Mouse (Mus musculus) MEL (cell line): Measurements from ENCODE around the gene Secisbp2. TPM values are rescaled to one million over a fixed set of nuclear protein-coding genes. Genes with fewer than 3 reads are reported as not detected.

Source experiments
- DNase-seq: peaks from one replicate; pipeline ENCODE4 v3.0.0; 2011; ENCODE audit warnings: low read depth, low spot score
- H3K27ac ChIP-seq: 2 replicates; pipeline ENCODE4 v1.5.1; 2012; ENCODE audit warnings: low read depth, mild to moderate bottlenecking, control low read depth, low read length, moderate library complexity; ENCODE audit not compliant: control insufficient read depth
- H3K27me3 ChIP-seq, 2 experiments: fragments of 150-350 bp in 1 of 2; sonication (generic) in 1 of 2; 2 replicates each; pipeline ENCODE4 v1.6.1; 2012; ENCODE audit warnings: low read length in 2 of 2, mild to moderate bottlenecking in 2 of 2, improper control_type of control experiment in 1 of 2, moderate library complexity in 1 of 2; ENCODE audit not compliant: insufficient read depth in 2 of 2, control insufficient read depth in 1 of 2
- H3K36me3 ChIP-seq, 2 experiments: 2 replicates each; pipeline ENCODE4 v1.6.1; 2012 to 2014; ENCODE audit warnings: low read length in 2 of 2, improper control_type of control experiment in 1 of 2, inconsistent platforms in 1 of 2, mild to moderate bottlenecking in 1 of 2; ENCODE audit not compliant: insufficient read depth in 2 of 2, control insufficient read depth in 1 of 2
- H3K4me1 ChIP-seq, 2 experiments: fragments of 150-350 bp in 1 of 2; sonication (generic) in 1 of 2; 2 replicates each; pipeline ENCODE4 v1.6.1; 2012; ENCODE audit warnings: low read length in 2 of 2, improper control_type of control experiment in 1 of 2, mild to moderate bottlenecking in 1 of 2; ENCODE audit not compliant: insufficient read depth in 2 of 2, control insufficient read depth in 1 of 2
- H3K4me3 ChIP-seq, 2 experiments: fragments of 150-350 bp in 1 of 2; sonication (generic) in 1 of 2; 2 replicates each; pipeline ENCODE4 v1.5.1; 2012; ENCODE audit warnings: low read depth in 2 of 2, low read length in 2 of 2, mild to moderate bottlenecking in 2 of 2, moderate library complexity in 2 of 2, control low read depth in 1 of 2, improper control_type of control experiment in 1 of 2; ENCODE audit not compliant: control insufficient read depth in 1 of 2, insufficient read depth in 1 of 2
- H3K79me2 ChIP-seq: 2 replicates; pipeline ENCODE4 v1.6.1; 2012; ENCODE audit warnings: mild to moderate bottlenecking, low read length, moderate library complexity; ENCODE audit not compliant: control insufficient read depth, poor library complexity, insufficient read depth
- H3K9ac ChIP-seq: 2 replicates; pipeline ENCODE4 v1.6.1; 2012; ENCODE audit warnings: low read depth, mild to moderate bottlenecking, control low read depth, low read length, moderate library complexity; ENCODE audit not compliant: control insufficient read depth, poor library complexity, severe bottlenecking
- H3K9me3 ChIP-seq: fragments of 150-350 bp; sonication (generic); replicated peaks from 2 replicates; pipeline ENCODE4 v1.6.1; 2012; ENCODE audit warnings: mild to moderate bottlenecking, low read length, improper control_type of control experiment, moderate library complexity; ENCODE audit not compliant: insufficient read depth
- BHLHE40 ChIP-seq: IDR thresholded peaks from 2 replicates; pipeline ENCODE4 v1.6.1; 2012; ENCODE audit warnings: low read depth, mild to moderate bottlenecking, inconsistent platforms, low read length, improper control_type of control experiment, borderline replicate concordance
- CHD1 ChIP-seq: IDR thresholded peaks from 2 replicates; pipeline ENCODE4 v1.6.1; 2012; ENCODE audit warnings: low read depth, mild to moderate bottlenecking, inconsistent platforms, low read length, improper control_type of control experiment
- CHD2 ChIP-seq: IDR thresholded peaks from 2 replicates; pipeline ENCODE4 v1.6.1; 2011; ENCODE audit warnings: low read length, improper control_type of control experiment
- CTCF ChIP-seq, 3 experiments: IDR thresholded peaks in 2 of 3; conservative IDR thresholded peaks in 1 of 3; 2 replicates each; pipeline ENCODE4 v1.5.1; 2011 to 2012; ENCODE audit warnings: low read length in 3 of 3, low read depth in 2 of 3, mild to moderate bottlenecking in 2 of 3, improper control_type of control experiment in 1 of 3, inconsistent platforms in 1 of 3, mixed read lengths in 1 of 3, moderate library complexity in 1 of 3; ENCODE audit not compliant: control insufficient read depth in 1 of 3, insufficient read depth in 1 of 3, poor library complexity in 1 of 3, severe bottlenecking in 1 of 3
- ELF1 ChIP-seq: IDR thresholded peaks from 2 replicates; pipeline ENCODE4 v1.6.1; 2014; ENCODE audit warnings: low read depth, mild to moderate bottlenecking, inconsistent platforms, low read length, improper control_type of control experiment, moderate library complexity
- EP300 ChIP-seq, 2 experiments: IDR thresholded peaks; 2 replicates each; pipeline ENCODE4 v1.6.1; 2011; ENCODE audit warnings: improper control_type of control experiment in 2 of 2, low read length in 2 of 2, low read depth in 1 of 2, mild to moderate bottlenecking in 1 of 2
- ETS1 ChIP-seq: IDR thresholded peaks from 2 replicates; pipeline ENCODE4 v1.6.1; 2012; ENCODE audit warnings: low read depth, mild to moderate bottlenecking, inconsistent platforms, low read length, improper control_type of control experiment, moderate library complexity
- GABPA ChIP-seq: IDR thresholded peaks from 2 replicates; pipeline ENCODE4 v1.6.1; 2012; ENCODE audit warnings: low read depth, mild to moderate bottlenecking, inconsistent platforms, low read length, improper control_type of control experiment, moderate library complexity
- GATA1 ChIP-seq: IDR thresholded peaks from 2 replicates; pipeline ENCODE4 v1.6.1; 2011; ENCODE audit warnings: low read depth, low read length, improper control_type of control experiment
- JUND ChIP-seq: IDR thresholded peaks from 2 replicates; pipeline ENCODE4 v1.6.1; 2011; ENCODE audit warnings: low read depth, mild to moderate bottlenecking, improper control_type of control experiment, low read length
- MAX ChIP-seq: IDR thresholded peaks from 2 replicates; pipeline ENCODE4 v1.6.1; 2011; ENCODE audit warnings: low read length, improper control_type of control experiment
- MAZ ChIP-seq: IDR thresholded peaks from 2 replicates; pipeline ENCODE4 v1.6.1; 2012; ENCODE audit warnings: low read depth, mild to moderate bottlenecking, inconsistent platforms, low read length, improper control_type of control experiment
- MEF2A ChIP-seq: IDR thresholded peaks from 2 replicates; pipeline ENCODE4 v1.6.1; 2014; ENCODE audit warnings: low read depth, mild to moderate bottlenecking, inconsistent platforms, low read length, improper control_type of control experiment; ENCODE audit not compliant: poor library complexity, insufficient replicate concordance, severe bottlenecking; ENCODE audit errors: extremely low read depth
- MXI1 ChIP-seq: IDR thresholded peaks from 2 replicates; pipeline ENCODE4 v1.6.1; 2011; ENCODE audit warnings: mild to moderate bottlenecking, low read depth, low read length, improper control_type of control experiment
- MYC ChIP-seq: IDR thresholded peaks from 2 replicates; pipeline ENCODE4 v1.6.1; 2011; ENCODE audit warnings: low read depth, mild to moderate bottlenecking, low read length, improper control_type of control experiment, moderate library complexity
- NELFE ChIP-seq: IDR thresholded peaks from 2 replicates; pipeline ENCODE4 v1.6.1; 2011; ENCODE audit warnings: low read depth, low read length, improper control_type of control experiment
- NRF1 ChIP-seq: IDR thresholded peaks from 2 replicates; pipeline ENCODE4 v1.6.1; 2014; ENCODE audit warnings: low read depth, mild to moderate bottlenecking, inconsistent platforms, low read length, improper control_type of control experiment, moderate library complexity; ENCODE audit not compliant: poor library complexity, insufficient read depth, severe bottlenecking
- POLR2A ChIP-seq, 2 experiments: IDR thresholded peaks; 2 replicates each; pipeline ENCODE4 v1.6.1; 2011 to 2012; ENCODE audit warnings: low read length in 2 of 2, mild to moderate bottlenecking in 2 of 2, control low read depth in 1 of 2, improper control_type of control experiment in 1 of 2, low read depth in 1 of 2, moderate library complexity in 1 of 2; ENCODE audit not compliant: control insufficient read depth in 1 of 2, insufficient read depth in 1 of 2, poor library complexity in 1 of 2
- POLR2AphosphoS2 ChIP-seq: IDR thresholded peaks from 2 replicates; pipeline ENCODE4 v1.6.1; 2011; ENCODE audit warnings: low read length, improper control_type of control experiment
- POLR2AphosphoS5 ChIP-seq: IDR thresholded peaks from 2 replicates; pipeline ENCODE4 v1.6.1; 2012; ENCODE audit warnings: low read depth, borderline replicate concordance, mild to moderate bottlenecking, inconsistent platforms, low read length, moderate library complexity, mixed read lengths
- RAD21 ChIP-seq: IDR thresholded peaks from 2 replicates; pipeline ENCODE4 v1.6.1; 2011; ENCODE audit warnings: mild to moderate bottlenecking, low read depth, low read length, improper control_type of control experiment
- RCOR1 ChIP-seq: IDR thresholded peaks from 2 replicates; pipeline ENCODE4 v1.6.1; 2012; ENCODE audit warnings: low read depth, mild to moderate bottlenecking, inconsistent platforms, low read length, improper control_type of control experiment
- SIN3A ChIP-seq: IDR thresholded peaks from 2 replicates; pipeline ENCODE4 v1.6.1; 2012; ENCODE audit warnings: low read length, improper control_type of control experiment, inconsistent platforms
- SMC3 ChIP-seq: IDR thresholded peaks from 2 replicates; pipeline ENCODE4 v1.6.1; 2011; ENCODE audit warnings: low read depth, low read length, improper control_type of control experiment
- UBTF ChIP-seq: IDR thresholded peaks from 2 replicates; pipeline ENCODE4 v1.6.1; 2012; ENCODE audit warnings: low read depth, mild to moderate bottlenecking, inconsistent platforms, low read length, improper control_type of control experiment, moderate library complexity, borderline replicate concordance; ENCODE audit not compliant: insufficient read depth
- USF1 ChIP-seq: IDR thresholded peaks from 2 replicates; pipeline ENCODE4 v1.6.1; 2014; ENCODE audit warnings: low read depth, mild to moderate bottlenecking, inconsistent platforms, low read length, improper control_type of control experiment, moderate library complexity
- USF2 ChIP-seq, 2 experiments: IDR thresholded peaks; 2 replicates each; pipeline ENCODE4 v1.6.1; 2011 to 2012; ENCODE audit warnings: improper control_type of control experiment in 2 of 2, low read length in 2 of 2, borderline replicate concordance in 1 of 2, inconsistent platforms in 1 of 2, low read depth in 1 of 2, mild to moderate bottlenecking in 1 of 2; ENCODE audit not compliant: insufficient read depth in 1 of 2
- ZC3H11A ChIP-seq: IDR thresholded peaks from 2 replicates; pipeline ENCODE4 v1.6.1; 2012; ENCODE audit warnings: low read depth, mild to moderate bottlenecking, inconsistent platforms, low read length, improper control_type of control experiment
- ZKSCAN1 ChIP-seq: IDR thresholded peaks from 2 replicates; pipeline ENCODE4 v1.6.1; 2012; ENCODE audit warnings: low read depth, mild to moderate bottlenecking, inconsistent platforms, low read length, improper control_type of control experiment, moderate library complexity
- ZMIZ1 ChIP-seq: IDR thresholded peaks from 2 replicates; pipeline ENCODE4 v1.6.1; 2012; ENCODE audit warnings: low read depth, mild to moderate bottlenecking, inconsistent platforms, low read length, improper control_type of control experiment, moderate library complexity
- polyA plus RNA-seq, 2 experiments: library from polyadenylated mRNA; stranded (reverse) in 1 of 2; unstranded in 1 of 2; fragments of >175 nt in 1 of 2; fragments of >200 nt in 1 of 2; gene quantifications; 2 replicates each; pipeline versions ENCODE4 v1.2.1 to v1.2.4; 2012; ENCODE audit warnings: low replicate concordance in 2 of 2, low read depth in 1 of 2; ENCODE audit not compliant: insufficient read length in 2 of 2, insufficient read depth in 1 of 2, missing spikeins in 1 of 2
- total RNA-seq: library from RNA; depleted of rRNA; stranded (reverse); fragments of 300-350 nt; gene quantifications from 2 replicates; pipeline ENCODE4 v1.2.3, GENCODE M21; 2012

Secisbp2 gene
- total and polyA plus RNA-seq, 3 experiments: 26.0 to 76.4 (median 28.5) TPM

- TF ChIP-seq ZC3H11A (no peak), POLR2AphosphoS2 (0 out of 2 replicates have a peak, but pooled peaks have one; percentile 64), POLR2AphosphoS5 (no peak), SMC3 (peak; percentile 14; the same call in 1 of the 2 replicates), ZKSCAN1 (no peak), NRF1 (no peak), BHLHE40 (peak; percentile 12; the same call in 1 of the 2 replicates), RAD21 (no peak), GATA1 (peak; percentile 70), UBTF (no peak), MYC (0 out of 2 replicates have a peak, but pooled peaks have one; percentile 44), ELF1 (no peak), CHD2 (no peak), MXI1 (no peak), GABPA (no peak), ZMIZ1 (no peak), POLR2A (IDR thresholded peaks at IDR 0.05; ENCODE audit: control insufficient read depth in 1 of 2, insufficient read depth in 1 of 2, low read depth in 1 of 2, low read length in 2 of 2, poor library complexity in 1 of 2) (no peak), MEF2A (no peak), JUND (no peak), CTCF (IDR thresholded peaks at IDR 0.05 in 2 of 3, conservative IDR thresholded peaks at IDR 0.05 in 1 of 3; ENCODE audit: control insufficient read depth in 1 of 3, insufficient read depth in 1 of 3, low read depth in 2 of 3, low read length in 3 of 3, poor library complexity in 1 of 3, severe bottlenecking in 1 of 3) (no peak)
Measured at GRCm38 (mm10) chr13:51688688-51689087, 37.2 kb downstream of the Secisbp2 start (continued).

GRCm38 (mm10) chr13:51696481-51696880 lies 45.0 kb downstream of the Secisbp2 start:
- Histone ChIP-seq H3K4me3 (no peak overlapping the region), H3K9me3 (no peaks in the 10 kb centered on the region), H3K9ac (no peak overlapping the region), H3K27ac (no peak overlapping the region), H3K36me3 (peaks cover 2 to 21% of the 10 kb centered on the region in 2 experiments; a peak in 3 of 4 replicates), H3K4me1 (peaks cover 22 to 29% of the 10 kb centered on the region in 2 experiments), H3K27me3 (no peaks in the 10 kb centered on the region), H3K79me2 (no peaks in the 10 kb centered on the region)
- TF ChIP-seq EP300 (IDR thresholded peaks at IDR 0.05; ENCODE audit: low read depth in 1 of 2, low read length in 2 of 2) (peak; percentile 15 to 47; a peak in 1 of 4 replicates), SMC3 (no peak), MAX (0 out of 2 replicates have a peak, but pooled peaks have one; percentile 30), BHLHE40 (0 out of 2 replicates have a peak, but pooled peaks have one; percentile 17), SIN3A (peak; percentile 32; the same call in 1 of the 2 replicates), MXI1 (0 out of 2 replicates have a peak, but pooled peaks have one; percentile 40), ZC3H11A (no peak), USF2 (IDR thresholded peaks at IDR 0.05; ENCODE audit: borderline replicate concordance in 1 of 2, insufficient read depth in 1 of 2, low read depth in 1 of 2, low read length in 2 of 2) (peak in 1 of 2 experiments; percentile 68; a peak in 1 of 4 replicates), MAZ (0 out of 2 replicates have a peak, but pooled peaks have one; percentile 48), ZKSCAN1 (no peak), USF1 (peak; percentile 91), ETS1 (peak; percentile 13; the same call in 1 of the 2 replicates), UBTF (no peak), NELFE (no peak), RCOR1 (0 out of 2 replicates have a peak, but pooled peaks have one; percentile 25), ELF1 (peak; percentile 60; the same call in 1 of the 2 replicates), CHD1 (0 out of 2 replicates have a peak, but pooled peaks have one; percentile 44)
- DNase-seq: peak; percentile 67
